Mouse (Mus musculus) heart, adult 2 months (tissue): Measurements from ENCODE around the gene AC140267.1. TPM values are rescaled to one million over a fixed set of nuclear protein-coding genes. Genes with fewer than 3 reads are reported as not detected.

ENCODE experiments used
- DNase-seq, 2 experiments: peaks; one replicate each; pipeline ENCODE4 v3.0.0; 2021
- H3K27ac ChIP-seq: fragments of 200-600 bp; 2 replicates; pipeline ENCODE4 v1.8.1; 2022
- H3K27me3 ChIP-seq: fragments of 200-500 bp; 2 replicates; pipeline ENCODE4 v1.6.1; 2012; ENCODE audit warnings: mild to moderate bottlenecking, low read length, inconsistent platforms, mixed read lengths; ENCODE audit not compliant: control insufficient read depth, insufficient read depth
- H3K36me3 ChIP-seq: fragments of 200-500 bp; 2 replicates; pipeline ENCODE4 v1.6.1; 2012; ENCODE audit warnings: low read length, inconsistent platforms; ENCODE audit not compliant: control insufficient read depth, insufficient read depth
- H3K4me1 ChIP-seq: fragments of 200-500 bp; 2 replicates; pipeline ENCODE4 v1.6.1; 2011; ENCODE audit warnings: low read length; ENCODE audit not compliant: control insufficient read depth, insufficient read depth
- H3K4me3 ChIP-seq: fragments of 200-600 bp; 2 replicates; pipeline ENCODE4 v1.8.1; 2022
- H3K79me2 ChIP-seq: fragments of 200-500 bp; replicated peaks from 2 replicates; pipeline ENCODE4 v1.6.1; 2012; ENCODE audit warnings: mild to moderate bottlenecking, inconsistent platforms, low read length, moderate library complexity, mixed read lengths; ENCODE audit not compliant: control insufficient read depth, insufficient read depth
- H3K9ac ChIP-seq: fragments of 200-500 bp; 2 replicates; pipeline ENCODE4 v1.6.1; 2012; ENCODE audit warnings: low read depth, mild to moderate bottlenecking, control low read depth, inconsistent platforms, low read length, mixed read lengths
- CTCF ChIP-seq: fragments of 200-600 bp; IDR thresholded peaks from 2 replicates; pipeline ENCODE4 v1.8.1; 2022; ENCODE audit warnings: antibody characterized with exemption, mild to moderate bottlenecking, moderate library complexity
- EP300 ChIP-seq: fragments of 200-500 bp; IDR thresholded peaks from 2 replicates; pipeline ENCODE4 v1.6.1; 2011; ENCODE audit warnings: low read depth, low read length, control low read depth; ENCODE audit not compliant: insufficient read depth
- POLR2A ChIP-seq: fragments of 200-500 bp; IDR thresholded peaks from 2 replicates; pipeline ENCODE4 v1.6.1; 2011; ENCODE audit warnings: mild to moderate bottlenecking, low read depth, low read length, control low read depth; ENCODE audit not compliant: insufficient read depth
- WGBS: fragments of 180-500 bp; shearing (Covaris S2); methylation state at CpG from one replicate; pipeline ENCODE4 v1.1.7; 2018; 5-methylcytosine and 5-hydroxymethylcytosine counted together
- intact Hi-C: fragments of 180-260 bp; cut with DNase I; formaldehyde crosslinking; loops from one replicate; pipeline ENCODE4 v1.15.1; 2025
- polyA plus RNA-seq: library from polyadenylated mRNA; depleted of rRNA; stranded (reverse); fragments of >200 nt; gene quantifications from 2 replicates; pipeline ENCODE4 v1.2.3, GENCODE M21; 2012
- total RNA-seq, 2 experiments: library from RNA; stranded (reverse); gene quantifications; 2 replicates each; pipeline ENCODE4 v1.2.3; 2021

The AC140267.1 gene
- total and polyA plus RNA-seq, 3 experiments = 10.3 to 29.5 TPM; not detected in 1

GRCm38 (mm10) chr15:80260677-80261076 is 25.0 kb downstream of the AC140267.1 start:
- peaks cover 19% of the 10 kb centered on the region for H3K36me3 ChIP-seq

DNA sequence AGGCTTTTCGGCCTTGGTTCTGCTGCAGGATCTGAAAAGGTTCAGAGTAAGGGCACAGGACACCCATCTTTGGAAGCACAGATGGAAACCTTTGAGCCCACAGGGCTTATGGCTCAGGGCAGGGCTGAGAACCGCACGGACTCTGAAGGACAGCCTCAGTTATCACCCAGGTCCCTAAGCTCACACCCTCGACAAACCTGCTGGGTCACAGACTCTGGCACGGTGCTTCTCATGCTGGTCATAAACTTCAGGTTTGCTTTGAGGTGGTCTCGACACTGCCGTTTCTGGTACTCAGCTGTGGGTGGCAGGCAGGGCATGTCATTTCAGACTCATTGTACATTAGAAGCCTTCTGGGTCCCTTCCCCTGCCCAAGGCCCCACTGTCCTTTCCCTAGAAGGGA is 25.5 kb downstream of the AC140267.1 start:
- intact Hi-C loops = loop anchor here (5.0 to 10.0 kb wide), 5 partner anchors 34 to 684 kb away; partner anchors contain the start of gene Adsl

More at GRCm38 (mm10) chr15:80260677-80261076, 25.0 kb downstream of the AC140267.1 start:
- no peak overlapping the region for H3K4me3 ChIP-seq
- H3K9ac ChIP-seq = no peak overlapping the region
- no peaks in the 10 kb centered on the region for H3K79me2 ChIP-seq
- intact Hi-C loops = loop anchor here (5.0 to 10.0 kb wide), 5 partner anchors 33 to 684 kb away; partner anchors contain the start of gene Adsl
- H3K4me1 ChIP-seq = peaks cover 12% of the 10 kb centered on the region
- H3K27ac ChIP-seq = no peak overlapping the region
- H3K27me3 ChIP-seq = no peaks in the 10 kb centered on the region
- peak; percentile 82 for TF ChIP-seq EP300
- TF ChIP-seq POLR2A = no peak
- peak; percentile 98 for TF ChIP-seq CTCF
- 9% methylated on average over 3 of the region's 3 CpGs for WGBS
- DNase-seq = peak; percentile 79 to 89

GRCm38 (mm10) chr15:80263610-80264575 is 28.3 kb downstream of the AC140267.1 start, which contains the start of gene Rps19bp1:
Rps19bp1 (minus strand) TSS chr15:80264315.
- Histone ChIP-seq H3K4me3 (peak within 1 kb of the TSS; percentile 87), H3K27ac (peak within 1 kb of the TSS; percentile 87), H3K4me1 (no peaks in the 10 kb centered on the region; the same call in 1 of the 2 replicates), H3K36me3 (no peaks in the 10 kb centered on the region), H3K27me3 (no peaks in the 10 kb centered on the region), H3K9ac (peak within 1 kb of the TSS; percentile 68), H3K79me2 (no peaks in the 10 kb centered on the region)
- under 1% methylated on average over 66 of the region's 66 CpGs for WGBS
- TF ChIP-seq EP300 = peak; percentile 57; the same call in 1 of the 2 replicates
- no peak for TF ChIP-seq CTCF
- peak; percentile 78 for TF ChIP-seq POLR2A
- intact Hi-C loops = loop anchor here (5.0 to 10.0 kb wide), 5 partner anchors 37 to 681 kb away; partner anchors contain the start of gene Adsl
- DNase-seq = peak; percentile 90 to 91

More for the DNA sequence above, 25.5 kb downstream of the AC140267.1 start:
- Histone ChIP-seq H3K9ac (no peak overlapping the region), H3K36me3 (peaks cover 19% of the 10 kb centered on the region), H3K4me1 (peaks cover 12% of the 10 kb centered on the region), H3K27ac (no peak overlapping the region), H3K4me3 (no peak overlapping the region), H3K79me2 (no peaks in the 10 kb centered on the region), H3K27me3 (no peaks in the 10 kb centered on the region)
- 78% methylated on average over 7 of the region's 7 CpGs for WGBS
- peak in 1 of 2 experiments; percentile 26 for DNase-seq
- no peak for TF ChIP-seq EP300
- TF ChIP-seq CTCF = no peak
- no peak for TF ChIP-seq POLR2A

DNA sequence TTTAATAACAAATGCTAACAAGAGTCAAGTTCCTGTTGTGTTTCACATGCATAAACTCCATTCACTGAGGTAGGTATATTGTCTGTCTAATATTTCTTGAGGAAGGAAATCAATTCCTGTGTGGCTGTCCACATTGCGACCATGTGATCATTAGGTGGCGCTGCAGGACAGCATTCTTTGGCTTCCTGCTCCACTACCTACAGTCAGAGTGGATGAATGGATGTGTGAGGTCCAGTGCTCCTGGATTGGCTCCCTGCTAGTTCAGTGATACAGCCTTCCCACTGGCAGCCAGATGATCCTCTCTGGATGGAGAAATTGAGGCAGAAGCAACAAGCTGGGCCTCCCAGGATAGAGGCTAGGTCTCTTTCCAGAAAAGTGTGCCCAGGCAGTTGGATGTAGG is 30.6 kb downstream of the AC140267.1 start:
- Histone ChIP-seq H3K4me1 (no peaks in the 10 kb centered on the region; the same call in 1 of the 2 replicates), H3K9ac (no peak overlapping the region), H3K27ac (no peak overlapping the region), H3K36me3 (no peaks in the 10 kb centered on the region), H3K27me3 (no peaks in the 10 kb centered on the region), H3K79me2 (no peaks in the 10 kb centered on the region), H3K4me3 (no peak overlapping the region)
- no peak for TF ChIP-seq POLR2A
- TF ChIP-seq EP300 = peak; percentile 76; the same call in 1 of the 2 replicates
- TF ChIP-seq CTCF = peak; percentile 90
- 0% methylated on average over 2 of the region's 2 CpGs for WGBS
- peak; percentile 61 for DNase-seq
- intact Hi-C loops = loop anchor here (1.0 to 10.0 kb wide), 4 partner anchors 438 to 679 kb away; partner anchors contain the start of gene Adsl

DNA sequence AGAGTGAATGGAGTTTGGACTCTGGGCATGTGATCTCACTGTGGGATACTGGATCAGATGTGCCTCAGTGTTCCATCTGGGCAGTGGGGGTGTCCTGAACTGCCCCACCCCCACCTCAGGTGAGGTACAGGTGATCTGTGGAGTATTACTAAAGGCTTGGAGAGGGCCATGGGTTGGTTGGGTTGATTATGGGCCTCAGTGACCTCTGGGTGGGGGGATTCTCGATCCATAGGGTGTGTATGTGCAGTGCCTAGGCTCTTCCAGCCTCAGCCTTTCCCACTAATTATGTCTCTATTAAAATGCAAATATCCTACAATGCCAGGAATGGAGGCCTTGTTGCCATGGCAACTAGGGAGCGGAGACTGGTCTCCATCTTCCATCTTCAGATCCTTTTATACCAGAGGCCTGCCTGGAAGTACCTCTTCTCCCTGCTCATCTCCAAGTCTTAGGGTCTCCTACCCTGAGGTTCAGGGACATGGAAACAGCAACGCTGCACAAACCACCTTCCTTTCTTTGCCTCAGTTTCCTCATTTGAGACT is 36.3 kb downstream of the AC140267.1 start:
- TF ChIP-seq POLR2A (no peak), CTCF (no peak), EP300 (no peak)
- Histone ChIP-seq H3K4me1 (no peaks in the 10 kb centered on the region), H3K9ac (no peak overlapping the region), H3K4me3 (no peak overlapping the region), H3K27me3 (no peaks in the 10 kb centered on the region), H3K79me2 (no peaks in the 10 kb centered on the region), H3K27ac (no peak overlapping the region), H3K36me3 (no peaks in the 10 kb centered on the region)
- DNase-seq = no peak
- 76% methylated on average over 3 of the region's 3 CpGs for WGBS
- intact Hi-C loops = no loop called here
